Mouse (Mus musculus) hindbrain, postnatal 0 days (tissue): Measurements from ENCODE around the gene Ptk7. TPM values are rescaled to one million over a fixed set of nuclear protein-coding genes. Genes with fewer than 3 reads are reported as not detected.

Experiments used
- ATAC-seq: fragments of 200-750 bp; cut with Nextera tagmentation; 2 replicates; pipeline ENCODE4 v1.8.0; 2017; ENCODE audit warnings: mild to moderate bottlenecking, moderate TSS enrichment, moderate library complexity
- DNase-seq: peaks from one replicate; pipeline ENCODE4 v3.0.0-alpha.2; 2015; ENCODE audit warnings: low spot score
- H3K27ac ChIP-seq: fragments of 300-500 bp; sonication (generic); 2 replicates; pipeline ENCODE4 v1.5.1; 2014; ENCODE audit warnings: mild to moderate bottlenecking
- H3K27me3 ChIP-seq: fragments of 300-500 bp; sonication (generic); 2 replicates; pipeline ENCODE4 v1.6.1; 2014; ENCODE audit warnings: low read length, mixed read lengths; ENCODE audit not compliant: insufficient read depth
- H3K36me3 ChIP-seq: fragments of 300-500 bp; sonication (generic); 2 replicates; pipeline ENCODE4 v1.6.1; 2014; ENCODE audit warnings: low read length, mixed read lengths; ENCODE audit not compliant: insufficient read depth
- H3K4me1 ChIP-seq: fragments of 300-500 bp; sonication (generic); 2 replicates; pipeline ENCODE4 v1.6.1; 2014; ENCODE audit warnings: antibody characterized with exemption, low read length, mixed read lengths; ENCODE audit not compliant: insufficient read depth
- H3K4me2 ChIP-seq: fragments of 300-500 bp; sonication (generic); 2 replicates; pipeline ENCODE4 v1.6.1; 2014; ENCODE audit warnings: low read depth, mild to moderate bottlenecking, low read length, moderate library complexity, mixed read lengths
- H3K4me3 ChIP-seq: fragments of 300-500 bp; sonication (generic); 2 replicates; pipeline ENCODE4 v1.5.1; 2014; ENCODE audit warnings: low read length
- H3K9ac ChIP-seq: fragments of 300-500 bp; sonication (generic); replicated peaks from 2 replicates; pipeline ENCODE4 v1.6.1; 2014; ENCODE audit warnings: mild to moderate bottlenecking, low read length, moderate library complexity, mixed read lengths
- H3K9me3 ChIP-seq: fragments of 300-500 bp; sonication (generic); 2 replicates; pipeline ENCODE4 v1.6.1; 2016; ENCODE audit warnings: low read length, mixed read lengths
- CTCF ChIP-seq: IDR thresholded peaks from 2 replicates; pipeline ENCODE4 v1.5.1; 2016; ENCODE audit warnings: antibody characterized with exemption, control low read depth, low read depth
- whole genome bisulfite sequencing: fragments of 180-500 bp; shearing (Covaris S2); extraction: QIAGEN DNeasy Blood & Tissue Kit; methylation state at CpG from one replicate; pipeline ENCODE4 v1.1.7; 2014; 5-methylcytosine and 5-hydroxymethylcytosine counted together
- polyA plus RNA-seq: library from polyadenylated mRNA; unstranded; fragments of >200 nt; fragmentation: Nextera tagmentation; extraction: Ambion mirVana; gene quantifications from 2 replicates; pipeline ENCODE4 v1.2.1, GENCODE M21; 2015
- total RNA-seq: library from RNA; depleted of rRNA; stranded (reverse); fragments of >200 nt; gene quantifications from 2 replicates; pipeline ENCODE4 v1.2.3, GENCODE M21; 2014

Ptk7 gene
- total and polyA plus RNA-seq, 2 experiments from 2014 or later: 24.5 to 77.6 TPM

GRCm38 (mm10) chr17:46612189-46612588 is 17.1 kb downstream of the Ptk7 start:
- Histone ChIP-seq H3K4me3 (no peak overlapping the region), H3K36me3 (no peaks in the 10 kb centered on the region), H3K27me3 (no peaks in the 10 kb centered on the region), H3K4me2 (no peak overlapping the region), H3K9me3 (no peaks in the 10 kb centered on the region), H3K27ac (no peak overlapping the region), H3K9ac (no peak overlapping the region), H3K4me1 (no peaks in the 10 kb centered on the region)
- ATAC-seq: no peak
- TF ChIP-seq CTCF: no peak
- DNase-seq: no peak
- WGBS: 58% methylated on average over 2 of the region's 2 CpGs

GRCm38 (mm10) chr17:46611316-46611715 is 18.0 kb downstream of the Ptk7 start:
- ATAC-seq: no peak
- DNase-seq: no peak
- no peak overlapping the region for H3K9ac ChIP-seq
- no peak overlapping the region for H3K27ac ChIP-seq
- no peaks in the 10 kb centered on the region for H3K9me3 ChIP-seq
- H3K4me2 ChIP-seq: no peak overlapping the region
- no peaks in the 10 kb centered on the region for H3K36me3 ChIP-seq
- no peak for TF ChIP-seq CTCF
- no peaks in the 10 kb centered on the region for H3K4me1 ChIP-seq
- WGBS: 97% methylated on average over 6 of the region's 6 CpGs
- H3K27me3 ChIP-seq: no peaks in the 10 kb centered on the region
- no peak overlapping the region for H3K4me3 ChIP-seq

DNA sequence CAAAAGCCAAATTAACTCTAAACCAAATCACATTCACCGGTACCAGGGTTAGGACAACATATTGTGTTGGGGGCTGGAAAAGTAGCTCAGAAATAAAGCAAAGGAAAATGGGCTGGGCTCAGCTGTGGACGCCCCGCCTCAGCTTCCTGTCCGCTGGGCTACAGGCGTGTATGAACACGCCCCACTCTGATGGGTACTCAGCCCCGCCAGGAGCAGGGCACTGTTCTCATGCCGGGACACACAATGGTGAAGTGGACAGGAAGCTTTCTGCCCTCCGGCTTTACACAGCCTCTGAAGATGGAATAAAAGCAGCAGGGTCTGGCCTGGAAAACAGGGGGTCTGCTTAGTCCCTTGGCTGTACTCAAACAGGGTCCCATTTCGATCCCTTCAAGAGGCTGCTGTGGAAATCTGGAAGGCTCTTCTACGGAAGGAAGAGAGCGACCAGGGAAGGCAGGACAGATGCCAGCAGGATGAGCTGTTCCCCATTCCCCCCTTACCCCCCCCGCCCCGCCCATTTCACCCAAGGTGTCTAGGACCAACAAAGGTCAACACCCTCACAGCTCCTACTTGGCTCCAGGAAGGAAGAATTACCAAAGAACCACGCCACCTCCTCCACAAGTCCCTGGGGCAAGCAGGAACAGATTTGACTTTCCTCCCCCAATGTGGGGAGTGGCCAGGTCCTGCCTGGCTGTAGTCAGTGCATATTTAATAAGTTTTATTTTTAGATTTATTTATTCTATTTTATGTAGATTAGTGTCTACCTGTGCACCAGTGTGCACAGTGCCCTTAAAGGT is 19.4 kb downstream of the Ptk7 start:
- Histone ChIP-seq H3K27ac (no peak overlapping the region), H3K4me1 (no peaks in the 10 kb centered on the region), H3K9me3 (no peaks in the 10 kb centered on the region), H3K4me2 (no peak overlapping the region; the same call in 1 of the 2 replicates), H3K4me3 (no peak overlapping the region), H3K9ac (no peak overlapping the region), H3K36me3 (no peaks in the 10 kb centered on the region), H3K27me3 (no peaks in the 10 kb centered on the region)
- DNase-seq: no peak
- TF ChIP-seq CTCF: no peak
- 58% methylated on average over 15 of the region's 15 CpGs for WGBS
- ATAC-seq: no peak

GRCm38 (mm10) chr17:46605987-46606386 is 23.3 kb downstream of the Ptk7 start:
- no peak for ATAC-seq
- Histone ChIP-seq H3K4me2 (no peak overlapping the region), H3K27ac (no peak overlapping the region)

GRCm38 (mm10) chr17:46605126-46605525 is 24.2 kb downstream of the Ptk7 start:
- Histone ChIP-seq H3K9me3 (no peaks in the 10 kb centered on the region), H3K4me2 (no peak overlapping the region), H3K4me3 (no peak overlapping the region), H3K4me1 (no peaks in the 10 kb centered on the region), H3K9ac (no peak overlapping the region), H3K27me3 (no peaks in the 10 kb centered on the region), H3K27ac (no peak overlapping the region), H3K36me3 (no peaks in the 10 kb centered on the region)
- no peak for TF ChIP-seq CTCF
- ATAC-seq (no peak), DNase-seq (no peak)
- 56% methylated on average over 5 of the region's 5 CpGs for WGBS

More at GRCm38 (mm10) chr17:46605987-46606386, 23.3 kb downstream of the Ptk7 start:
- 71% methylated on average over 12 of the region's 12 CpGs for WGBS
- Histone ChIP-seq H3K27me3 (no peaks in the 10 kb centered on the region), H3K36me3 (no peaks in the 10 kb centered on the region), H3K4me1 (no peaks in the 10 kb centered on the region), H3K9me3 (no peaks in the 10 kb centered on the region), H3K4me3 (no peak overlapping the region), H3K9ac (no peak overlapping the region)
- no peak for TF ChIP-seq CTCF
- DNase-seq: no peak

DNA sequence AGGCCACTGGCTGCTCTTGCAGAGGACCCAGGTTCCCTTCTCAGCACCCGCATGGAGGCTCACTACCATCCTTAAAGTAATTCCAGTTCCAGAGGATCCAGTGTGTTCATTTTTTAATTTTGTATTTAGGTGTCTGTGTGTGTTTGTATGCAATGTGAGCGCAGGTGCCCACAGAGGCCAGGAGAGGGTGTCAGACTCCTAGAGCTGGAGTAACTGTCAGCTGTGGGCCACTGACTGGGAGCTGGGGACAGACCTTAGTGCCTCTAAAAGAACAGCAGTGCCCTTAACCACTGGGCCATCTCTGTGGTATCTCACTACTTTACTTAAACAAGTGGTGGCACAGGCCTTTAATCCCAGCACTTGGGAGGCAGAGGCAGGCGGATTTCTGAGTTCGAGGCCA is 26.1 kb downstream of the Ptk7 start:
- 97% methylated on average over 4 of the region's 4 CpGs for WGBS
- Histone ChIP-seq H3K36me3 (no peaks in the 10 kb centered on the region), H3K9me3 (no peaks in the 10 kb centered on the region), H3K9ac (no peak overlapping the region), H3K4me2 (no peak overlapping the region), H3K4me1 (no peaks in the 10 kb centered on the region), H3K27me3 (no peaks in the 10 kb centered on the region), H3K27ac (no peak overlapping the region), H3K4me3 (no peak overlapping the region)
- TF ChIP-seq CTCF: no peak; the same call in 1 of the 2 replicates
- DNase-seq: no peak
- ATAC-seq: no peak

DNA sequence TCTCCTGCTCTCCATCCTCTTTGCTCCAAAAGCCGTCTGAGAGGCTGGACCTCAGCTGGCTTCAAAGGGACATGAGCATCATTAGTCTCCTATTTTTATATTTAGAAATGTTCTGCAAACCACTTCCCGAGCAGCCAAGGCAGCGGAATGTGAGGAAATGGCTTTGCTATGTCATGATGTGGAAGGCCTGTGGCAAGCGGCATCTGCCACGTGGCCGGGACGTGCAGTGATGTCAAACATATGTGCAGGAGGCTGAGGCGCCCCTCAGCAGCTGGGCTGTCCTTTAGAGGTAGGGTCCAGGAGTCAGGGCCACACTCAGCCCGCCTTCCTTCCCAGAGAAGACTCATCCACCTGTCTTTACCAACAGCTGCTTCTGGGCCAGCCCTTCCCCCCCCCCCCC is 27.1 kb downstream of the Ptk7 start:
- Histone ChIP-seq H3K27ac (no peak overlapping the region), H3K36me3 (no peaks in the 10 kb centered on the region), H3K27me3 (no peaks in the 10 kb centered on the region), H3K9ac (no peak overlapping the region), H3K4me3 (no peak overlapping the region), H3K9me3 (no peaks in the 10 kb centered on the region), H3K4me1 (no peaks in the 10 kb centered on the region), H3K4me2 (no peak overlapping the region)
- DNase-seq: no peak
- WGBS: 74% methylated on average over 9 of the region's 9 CpGs
- no peak for ATAC-seq
- no peak for TF ChIP-seq CTCF
